Mouse (Mus musculus) hematopoietic stem cell, adult 5-6 weeks (primary cell): ENCODE measurements at regions not wholly inside any gene's neighbourhood (a gene's known extent, or its start where the extent isn't known, plus 50 kb on each side); places are given as distances from the start of the nearest gene placed in this dataset.

Source experiments
- ATAC-seq, 2 experiments: fragments of 125-278 bp in 1 of 2; replicated peaks in 1 of 2; 2 replicates each; pipeline ENCODE4 v1.8.0; 2016 to 2017; ENCODE audit warnings: inconsistent platforms in 2 of 2, mild to moderate bottlenecking in 2 of 2, moderate number of reproducible peaks in 2 of 2, low read depth in 1 of 2, moderate TSS enrichment in 1 of 2; ENCODE audit not compliant: low FRiP score in 2 of 2, poor library complexity in 2 of 2, severe bottlenecking in 2 of 2, insufficient read depth in 1 of 2, low TSS enrichment in 1 of 2

GRCm38 (mm10) chr9:31998488-31999280, 85.4 kb upstream of the Barx2 start:
- no peak for ATAC-seq

GRCm38 (mm10) chr9:31999760-32000159, 86.5 kb upstream of the Barx2 start:
- no peak for ATAC-seq

- no peak for ATAC-seq
These were observed 89.7 kb upstream of the Barx2 start for GRCm38 (mm10) chr9:32002924-32003323.

DNA sequence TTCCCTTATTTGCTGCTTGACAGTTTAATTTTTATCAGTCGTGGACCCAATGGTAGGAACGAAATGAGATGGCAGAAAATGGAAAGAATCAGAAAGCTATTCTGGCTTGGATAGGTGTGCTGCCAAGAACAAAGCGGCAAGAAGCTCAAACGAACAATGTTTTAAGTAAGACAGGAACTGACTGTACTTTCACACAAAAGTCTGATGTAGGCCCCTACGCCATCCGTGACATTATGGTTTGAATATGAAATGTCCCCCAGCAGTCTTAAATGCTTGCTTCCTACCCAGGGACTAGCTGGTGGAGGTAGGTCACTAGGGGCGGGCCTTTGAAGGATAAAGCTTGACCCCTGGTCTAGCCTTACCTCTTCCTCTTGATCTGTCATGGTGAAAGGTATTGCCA, 90.5 kb upstream of the Barx2 start:
- ATAC-seq, result no peak

- ATAC-seq, result no peak
These were observed 92.1 kb upstream of the Barx2 start for GRCm38 (mm10) chr9:32005348-32005747.

GRCm38 (mm10) chr9:32006350-32006749, 93.1 kb upstream of the Barx2 start:
- no peak for ATAC-seq

- ATAC-seq, result no peak
These were observed 97.9 kb upstream of the Barx2 start for GRCm38 (mm10) chr9:32010953-32011770.

DNA sequence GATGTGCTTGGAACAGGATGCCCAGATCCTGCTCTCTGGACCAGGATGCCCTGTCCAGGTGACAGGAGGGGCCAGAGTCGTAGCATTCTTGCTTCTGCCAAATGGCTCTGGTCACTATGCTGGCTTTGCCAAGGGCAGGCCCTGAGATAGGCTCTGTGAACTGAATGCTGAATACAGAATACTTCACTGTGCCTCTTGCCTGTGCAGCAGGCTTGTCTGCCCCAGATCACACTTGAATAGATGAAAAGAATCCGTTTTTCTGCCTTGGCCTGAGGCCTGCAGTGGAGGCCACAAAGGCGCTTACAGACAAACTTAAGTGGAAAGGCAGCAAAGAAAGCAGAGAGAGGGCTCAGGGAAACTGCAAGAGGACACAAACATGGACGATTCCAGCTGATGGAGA, 99.7 kb upstream of the Arhgap32 start:
- no peak for ATAC-seq

- ATAC-seq, result no peak
These were observed 97.9 kb upstream of the Arhgap32 start for GRCm38 (mm10) chr9:32018020-32018419.

DNA sequence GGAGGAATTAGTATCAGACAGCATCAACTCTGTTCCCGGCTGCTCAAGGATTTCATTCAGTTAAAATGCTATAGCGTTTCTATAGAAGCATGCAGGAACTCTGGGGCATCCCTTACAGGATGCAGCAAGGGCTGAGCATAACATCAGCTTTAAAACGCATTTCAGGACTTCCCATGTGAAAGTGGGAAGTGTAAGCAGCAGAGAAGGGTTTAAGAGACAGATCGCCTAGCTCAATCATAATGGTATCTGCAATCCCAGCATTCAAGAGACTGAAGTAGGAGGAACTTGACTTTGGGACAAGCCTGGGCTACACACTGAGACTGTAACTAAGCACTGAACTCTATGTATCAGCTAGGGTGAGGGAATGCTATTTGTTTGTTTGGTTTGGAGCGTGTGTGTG, 96.2 kb upstream of the Arhgap32 start:
- no peak for ATAC-seq

- ATAC-seq, result no peak
These were observed 94.8 kb upstream of the Arhgap32 start for GRCm38 (mm10) chr9:32020942-32021731.

GRCm38 (mm10) chr9:32021755-32022154, 94.2 kb upstream of the Arhgap32 start:
- ATAC-seq, result no peak

DNA sequence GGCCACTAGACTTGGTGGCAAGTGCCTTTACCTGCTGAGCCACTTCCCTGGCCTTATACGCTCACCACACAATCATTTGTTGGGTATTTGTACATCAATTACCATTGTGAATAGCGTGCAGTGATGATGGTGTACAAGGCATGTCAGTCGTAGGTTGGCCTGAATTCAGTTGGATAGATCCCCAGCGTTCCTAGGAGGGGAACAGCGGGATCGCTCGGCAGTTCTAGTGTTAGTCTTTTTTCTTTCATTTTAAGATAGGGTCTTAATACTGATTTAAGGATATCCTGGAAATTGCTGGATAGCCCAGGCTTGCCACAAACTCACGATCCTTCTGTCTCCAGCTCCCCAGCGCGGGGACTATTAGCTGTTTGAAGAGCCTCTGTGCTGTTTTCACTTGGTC, 92.9 kb upstream of the Arhgap32 start:
- no peak for ATAC-seq

DNA sequence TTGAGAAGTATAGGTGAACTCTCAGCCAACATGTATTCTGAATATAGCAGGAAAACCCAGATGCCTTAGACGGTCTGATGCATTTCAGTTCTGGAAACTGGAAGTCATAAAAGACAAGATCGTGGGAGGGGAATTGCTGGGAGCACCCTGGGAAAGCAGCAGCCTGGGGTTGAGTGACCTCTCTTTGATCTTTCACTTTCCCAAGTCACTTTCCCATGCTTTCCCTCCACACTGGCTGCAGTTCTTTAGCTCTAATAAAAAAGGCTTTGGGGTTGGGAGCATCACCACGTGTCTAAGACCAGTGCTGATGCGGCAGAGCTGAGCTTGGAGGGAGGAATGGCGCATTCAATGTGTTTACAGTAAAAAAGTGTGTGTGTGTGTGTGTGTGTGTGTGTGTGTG, 91.2 kb upstream of the Arhgap32 start:
- ATAC-seq, result no peak

- no peak for ATAC-seq
These were observed 88.0 kb upstream of the Arhgap32 start for GRCm38 (mm10) chr9:32027962-32028361.

- no peak for ATAC-seq
These were observed 86.9 kb upstream of the Arhgap32 start for GRCm38 (mm10) chr9:32029001-32029400.

DNA sequence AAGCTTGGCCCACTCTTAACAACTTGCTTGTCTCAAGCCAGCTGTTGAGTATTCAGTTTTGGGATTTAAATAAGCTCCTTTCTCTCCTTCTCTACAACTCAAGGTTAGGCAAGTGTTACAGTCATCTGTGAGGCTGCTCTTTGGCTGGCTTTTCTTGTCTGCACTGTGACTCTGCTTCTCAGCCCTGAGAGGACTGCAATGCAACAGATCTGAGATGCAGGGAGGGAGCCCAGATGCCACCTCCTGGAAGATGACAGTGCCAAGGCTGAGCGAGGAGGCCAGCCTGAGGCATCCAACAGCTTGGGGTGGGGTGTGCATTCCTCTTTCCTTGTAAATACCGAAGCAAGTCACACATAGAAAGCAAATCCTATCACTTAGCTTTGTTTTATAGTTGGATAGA, 86.2 kb upstream of the Arhgap32 start:
- ATAC-seq, result no peak

DNA sequence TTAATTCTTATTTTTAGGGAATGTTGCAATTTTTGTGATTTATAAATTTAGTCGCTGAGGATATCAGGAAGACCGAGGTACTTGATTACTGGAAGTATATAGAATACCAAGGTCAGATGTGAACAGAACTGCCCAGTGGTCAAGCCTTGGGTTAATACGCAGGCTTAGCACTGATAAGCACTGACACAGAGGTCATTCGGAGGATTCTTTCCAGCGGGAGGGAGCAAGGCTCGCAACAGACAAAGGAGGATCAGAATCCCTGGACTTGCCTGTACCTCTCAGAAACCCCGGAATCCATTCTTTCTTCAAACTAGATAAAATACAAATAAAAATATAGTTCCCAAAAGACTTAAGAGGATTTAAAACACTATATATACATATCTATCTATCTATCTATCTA, 85.7 kb upstream of the Arhgap32 start:
- no peak for ATAC-seq
